Mouse (Mus musculus) embryonic facial prominence, embryonic 10.5 days (tissue): ENCODE measurements around the gene Zbtb40. TPM values are rescaled to one million over a fixed set of nuclear protein-coding genes. Genes with fewer than 3 reads are reported as not detected.

Experiments
- DNase-seq: peaks from one replicate; pipeline ENCODE4 v3.0.0-alpha.2; 2017; ENCODE audit warnings: low spot score
- H3K27ac ChIP-seq: fragments of 300-500 bp; sonication (generic); replicated peaks from 2 replicates; pipeline ENCODE4 v1.5.1; 2016; ENCODE audit warnings: mild to moderate bottlenecking
- H3K27me3 ChIP-seq: fragments of 300-500 bp; sonication (generic); replicated peaks from 2 replicates; pipeline ENCODE4 v1.6.1; 2016; ENCODE audit warnings: low read depth, mild to moderate bottlenecking; ENCODE audit not compliant: poor library complexity, severe bottlenecking
- H3K36me3 ChIP-seq: fragments of 300-500 bp; sonication (generic); replicated peaks from 2 replicates; pipeline ENCODE4 v1.6.1; 2016; ENCODE audit warnings: mild to moderate bottlenecking, moderate library complexity
- H3K4me1 ChIP-seq: fragments of 300-500 bp; sonication (generic); 2 replicates; pipeline ENCODE4 v1.6.1; 2016
- H3K4me3 ChIP-seq: fragments of 300-500 bp; sonication (generic); 2 replicates; pipeline ENCODE4 v1.5.1; 2016; ENCODE audit warnings: mild to moderate bottlenecking, moderate library complexity
- H3K9me3 ChIP-seq: fragments of 300-500 bp; sonication (generic); 2 replicates; pipeline ENCODE4 v1.6.1; 2016; ENCODE audit warnings: mild to moderate bottlenecking
- WGBS: fragments of 180-500 bp; shearing (Covaris S2); methylation state at CpG from one replicate; pipeline ENCODE4 v1.1.7; 2016; 5-methylcytosine and 5-hydroxymethylcytosine counted together
- polyA plus RNA-seq: library from polyadenylated mRNA; unstranded; fragments of >200 nt; fragmentation: Nextera tagmentation; extraction: Ambion mirVana; gene quantifications from 2 replicates; pipeline ENCODE4 v1.2.1, GENCODE M21; 2016

The Zbtb40 gene
- polyA plus RNA-seq, 1 experiment from 2014 or later: 6.5 TPM

DNA sequence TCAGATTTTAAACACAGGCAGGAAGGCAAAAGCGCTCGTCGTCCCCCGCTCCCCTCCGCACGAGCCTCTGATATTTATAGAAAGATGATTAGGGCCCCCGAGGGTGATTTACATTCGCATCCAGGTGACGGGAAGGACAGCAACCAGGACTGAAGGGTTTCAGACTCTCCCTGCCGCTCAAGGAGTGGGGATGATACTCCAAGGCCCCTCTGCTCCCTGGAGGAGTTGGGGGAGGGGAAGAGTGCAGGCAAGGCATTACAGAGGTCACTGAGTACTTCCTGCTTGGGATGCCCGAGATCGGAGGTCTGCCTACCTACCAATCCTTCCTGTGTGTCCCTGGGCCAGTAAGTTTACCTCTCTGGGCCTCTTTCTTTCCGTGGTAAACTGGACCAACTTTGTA is 105.4 kb downstream of the Zbtb40 start:
- no peak for DNase-seq
- H3K27me3 ChIP-seq: peaks cover 88% of the 10 kb centered on the region

DNA sequence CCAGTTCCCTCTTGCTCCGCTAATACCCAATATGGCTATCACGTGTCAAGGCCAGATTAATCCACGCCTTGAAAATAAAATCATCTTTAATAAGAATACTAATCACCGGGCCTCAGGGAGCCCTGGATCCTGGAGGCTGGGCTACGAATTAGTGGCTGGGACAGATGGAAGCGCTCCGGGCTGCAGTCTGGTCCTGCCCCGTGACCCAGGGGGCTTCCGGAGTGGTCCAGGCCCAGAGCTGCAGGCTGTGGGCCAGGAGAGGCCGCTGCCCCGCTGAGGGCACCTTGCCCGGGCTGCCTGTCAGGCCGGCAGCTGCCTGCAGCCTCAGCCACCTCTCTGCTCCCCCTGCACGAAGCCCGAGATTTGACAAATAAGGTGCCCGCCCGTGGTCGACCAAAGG is 105.8 kb downstream of the Zbtb40 start:
- Histone ChIP-seq H3K27me3 (peaks cover 84% of the 10 kb centered on the region), H3K4me3 (peak overlapping the region; percentile 36), H3K9me3 (no peaks in the 10 kb centered on the region), H3K36me3 (no peaks in the 10 kb centered on the region), H3K4me1 (peaks cover 47% of the 10 kb centered on the region), H3K27ac (no peak overlapping the region)
- DNase-seq: peak; percentile 31
- 19% methylated on average over 18 of the region's 18 CpGs for WGBS

More for the DNA sequence above, 105.4 kb downstream of the Zbtb40 start:
- Histone ChIP-seq H3K4me3 (peak overlapping the region; percentile 36; the same call in 1 of the 2 replicates), H3K27ac (no peak overlapping the region), H3K36me3 (no peaks in the 10 kb centered on the region), H3K4me1 (peaks cover 47% of the 10 kb centered on the region), H3K9me3 (no peaks in the 10 kb centered on the region)
- WGBS: 21% methylated on average over 13 of the region's 13 CpGs

DNA sequence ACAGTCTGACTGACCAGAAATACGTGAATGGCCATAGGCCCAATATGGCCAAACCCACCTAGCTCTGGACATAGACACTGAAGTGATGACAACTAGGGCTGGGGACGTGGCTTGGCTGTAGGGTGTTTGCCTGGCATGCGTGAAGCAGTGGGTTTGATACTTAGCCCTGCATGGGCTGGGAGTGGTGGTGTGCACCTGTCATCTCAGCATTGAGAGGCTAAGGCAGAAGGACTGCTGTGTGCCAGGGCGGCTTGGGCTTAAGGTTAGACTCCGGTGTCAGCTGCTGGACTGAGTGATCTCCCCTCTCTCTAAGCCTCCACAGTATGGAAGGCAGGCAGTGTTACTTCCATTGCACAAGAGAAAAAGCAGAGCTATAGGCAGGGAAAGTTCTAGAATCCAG is 110.7 kb downstream of the Zbtb40 start:
- Histone ChIP-seq H3K9me3 (no peaks in the 10 kb centered on the region), H3K4me1 (peaks cover 22% of the 10 kb centered on the region), H3K27me3 (peaks cover 64% of the 10 kb centered on the region), H3K27ac (no peak overlapping the region), H3K36me3 (no peaks in the 10 kb centered on the region), H3K4me3 (no peak overlapping the region)
- 87% methylated on average over 5 of the region's 5 CpGs for WGBS
- no peak for DNase-seq

DNA sequence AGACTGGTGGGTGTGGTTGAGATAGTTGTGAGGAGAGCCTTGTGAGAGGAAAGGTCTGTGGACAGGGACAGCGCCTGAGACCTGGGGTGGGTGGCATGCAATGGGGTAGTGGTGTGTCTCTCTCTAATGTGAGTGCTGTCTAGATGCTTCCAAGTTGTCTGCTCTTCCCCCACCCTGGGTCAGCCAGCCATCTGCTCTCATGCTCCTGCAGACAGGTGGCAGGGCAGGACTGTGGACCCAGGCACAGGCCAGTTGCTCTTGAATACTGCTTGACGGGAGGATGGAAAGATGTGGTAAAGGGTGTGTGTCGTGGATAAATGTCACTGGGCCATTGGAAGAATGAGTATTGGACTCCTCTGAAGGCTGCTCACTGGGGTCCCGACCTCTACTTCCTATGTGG is 111.3 kb downstream of the Zbtb40 start:
- 80% methylated on average over 4 of the region's 4 CpGs for WGBS
- no peak overlapping the region for H3K4me3 ChIP-seq
- H3K36me3 ChIP-seq: no peaks in the 10 kb centered on the region
- H3K4me1 ChIP-seq: peaks cover 17% of the 10 kb centered on the region
- no peak overlapping the region for H3K27ac ChIP-seq
- peaks cover 62% of the 10 kb centered on the region for H3K27me3 ChIP-seq
- no peak for DNase-seq
- H3K9me3 ChIP-seq: no peaks in the 10 kb centered on the region

DNA sequence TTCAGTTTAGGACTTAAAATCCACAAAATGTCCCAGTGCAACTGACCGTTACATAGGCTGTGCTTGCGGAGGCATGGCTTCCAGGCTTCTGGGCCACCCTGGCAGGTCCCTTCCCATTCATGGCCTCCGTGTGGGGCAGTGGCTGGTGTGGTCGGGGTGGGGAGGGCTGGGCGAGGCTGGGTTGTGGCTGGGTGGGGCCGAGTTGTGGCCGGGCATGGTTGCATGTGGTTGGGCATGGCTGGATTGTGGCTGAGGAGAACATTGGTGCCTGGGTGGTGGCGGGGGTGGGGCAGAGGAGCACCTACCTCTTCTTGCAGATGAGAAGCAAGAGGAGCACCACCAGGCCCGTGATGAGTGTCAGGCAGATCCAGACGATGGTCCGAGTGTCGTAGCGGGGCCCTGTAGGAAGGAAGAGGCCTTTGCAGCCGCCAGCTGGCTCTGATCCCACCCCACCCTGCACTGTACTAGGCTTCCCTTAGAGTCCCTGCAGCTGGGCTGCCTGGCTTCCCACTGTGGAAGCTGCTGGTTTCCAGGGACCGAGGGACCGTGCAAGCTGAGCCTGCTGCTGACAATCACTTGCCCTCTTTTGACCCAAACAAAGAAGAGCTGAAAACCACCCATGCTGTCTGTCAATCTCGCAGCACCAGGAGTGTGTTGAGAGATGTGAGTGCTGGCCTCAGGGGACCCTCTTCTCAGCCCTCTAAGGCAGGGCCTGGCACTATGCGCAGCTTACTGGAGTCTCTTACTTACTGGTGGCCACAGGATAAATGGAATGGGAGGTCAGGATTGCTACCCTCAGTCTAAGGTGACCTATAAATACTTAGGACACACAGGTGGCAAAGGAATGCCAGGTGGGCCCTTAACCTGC is 113.6 kb downstream of the Zbtb40 start:
- Histone ChIP-seq H3K36me3 (no peaks in the 10 kb centered on the region), H3K4me3 (no peak overlapping the region), H3K9me3 (no peaks in the 10 kb centered on the region), H3K27me3 (peaks cover 56% of the 10 kb centered on the region), H3K27ac (no peak overlapping the region), H3K4me1 (peaks cover 15% of the 10 kb centered on the region)
- DNase-seq: no peak
- WGBS: 57% methylated on average over 18 of the region's 18 CpGs

DNA sequence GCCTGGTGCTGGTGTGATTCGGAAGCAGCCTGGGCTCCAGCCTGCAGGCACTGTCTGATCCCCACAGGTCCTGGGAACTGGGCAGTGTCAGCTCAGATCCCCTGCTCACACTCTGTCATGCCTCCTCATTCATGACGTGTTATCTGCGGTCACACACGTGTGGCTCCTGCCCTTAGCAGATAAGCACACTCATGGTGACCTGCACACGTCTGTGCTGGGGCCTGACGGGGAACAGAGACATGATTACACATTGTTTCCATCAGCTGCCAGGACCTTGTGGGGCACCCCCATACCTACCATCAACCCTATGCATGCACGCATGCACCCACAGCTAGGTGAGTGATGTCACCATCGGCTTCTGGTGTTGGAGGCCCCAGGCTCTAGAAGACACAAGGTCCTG is 118.1 kb downstream of the Zbtb40 start:
- H3K9me3 ChIP-seq: no peaks in the 10 kb centered on the region
- H3K4me3 ChIP-seq: no peak overlapping the region
- H3K4me1 ChIP-seq: peaks cover 13% of the 10 kb centered on the region
- H3K27me3 ChIP-seq: peaks cover 48% of the 10 kb centered on the region
- no peak for DNase-seq
- H3K36me3 ChIP-seq: no peaks in the 10 kb centered on the region
- H3K27ac ChIP-seq: no peak overlapping the region
- 86% methylated on average over 8 of the region's 8 CpGs for WGBS

Other genes with a start within 250 kb of the Zbtb40 start
- gene Ephb2, start 212.8 kb downstream of the Zbtb40 start, polyA plus RNA-seq: 10.7 and 12.4 TPM in 2 replicates
- 17.0 and 20.1 TPM in 2 replicates for gene C1qb, start 162.6 kb downstream of the Zbtb40 start, polyA plus RNA-seq
- gene C1qc, start 155.7 kb downstream of the Zbtb40 start, polyA plus RNA-seq: 5.6 and 7.2 TPM in 2 replicates
- 4.6 and 8.1 TPM in 2 replicates for gene C1qa, start 150.0 kb downstream of the Zbtb40 start, polyA plus RNA-seq
- gene Epha8, start 92.0 kb downstream of the Zbtb40 start, polyA plus RNA-seq: 0.88 and 1.1 TPM in 2 replicates
- 1.2 and 1.5 TPM in 2 replicates for gene Wnt4, start 228.7 kb upstream of the Zbtb40 start, polyA plus RNA-seq